Mouse (Mus musculus) cerebellum, adult 11-12 months (tissue): ENCODE measurements at regions not wholly inside any gene's neighbourhood (a gene's known extent, or its start where the extent isn't known, plus 50 kb on each side); places are given as distances from the start of the nearest gene placed in this dataset.
"Not testable (repeated sequence)": the region's sequence is repeated elsewhere in the genome, so short reads cannot be mapped to it uniquely, and the experiment has no call there.

Experiments
- DNase-seq: peaks from one replicate; pipeline ENCODE4 v3.0.0; 2022

- DNase-seq, result no peak
Observed at GRCm38 (mm10) chr7:83431094-83431493, 153.6 kb upstream of the Tmc3 start.

DNA sequence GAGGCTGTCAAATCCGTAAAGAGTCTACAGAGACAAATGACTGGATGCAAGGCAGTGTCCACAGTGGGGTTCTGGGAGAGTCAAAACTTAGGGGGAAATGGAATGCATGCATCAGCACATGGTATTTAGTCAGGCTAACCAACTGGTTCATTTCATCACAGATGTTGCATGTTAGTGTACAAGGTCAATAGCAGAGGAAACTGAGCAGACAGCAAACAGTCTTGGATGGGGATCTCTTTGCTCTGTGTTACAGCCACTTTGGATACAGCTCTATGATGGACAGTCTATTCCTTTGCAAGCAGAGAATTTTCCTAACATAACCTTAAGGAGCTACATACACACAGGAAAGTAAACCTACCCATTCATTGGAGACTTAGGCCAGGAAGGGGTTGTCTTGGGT is 151.9 kb upstream of the Tmc3 start:
- DNase-seq, result no peak

- no peak for DNase-seq
Observed at GRCm38 (mm10) chr7:83433959-83434715, 150.6 kb upstream of the Tmc3 start.

DNA sequence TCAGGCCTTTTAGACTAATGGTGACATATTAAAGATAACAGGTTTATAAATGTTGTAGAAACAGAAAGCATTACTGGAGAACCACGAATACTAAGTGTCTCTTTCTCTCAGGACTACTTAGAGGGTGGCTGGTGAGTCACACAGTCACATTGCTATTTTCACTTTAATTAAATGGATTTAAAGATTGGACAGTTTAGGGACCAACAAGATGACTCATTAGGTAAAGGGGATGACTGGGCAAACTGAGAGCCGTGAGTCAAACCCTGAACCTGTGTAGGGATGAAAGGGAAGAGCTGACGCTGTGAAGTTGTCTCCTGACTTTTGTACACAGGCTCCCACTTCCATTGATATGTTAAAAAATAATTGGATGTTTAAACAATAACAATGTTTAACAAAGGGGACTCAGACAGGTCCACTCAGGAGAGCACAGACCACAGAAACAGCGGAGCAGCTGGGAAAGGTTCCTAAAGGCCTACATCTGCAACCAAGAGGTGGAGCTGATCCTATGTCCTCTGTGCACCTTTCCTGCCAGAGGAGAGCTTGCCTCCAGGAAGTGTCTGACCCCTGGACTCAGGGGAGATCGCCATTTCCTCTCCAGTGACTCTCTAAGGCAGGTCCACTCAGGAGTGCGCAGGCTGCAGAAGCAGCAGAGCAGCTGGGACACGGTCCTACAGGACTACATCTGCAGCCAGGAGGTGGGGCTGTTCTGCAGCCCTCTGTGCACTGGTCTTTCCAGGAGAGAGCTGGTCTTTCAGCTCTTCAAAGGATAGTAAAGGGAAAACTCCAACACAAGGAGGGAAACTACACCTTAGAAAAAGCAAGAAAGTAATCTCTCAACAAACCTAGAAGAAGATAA is 146.0 kb upstream of the Tmc3 start:
- DNase-seq, result no peak

GRCm38 (mm10) chr7:83443596-83444278 is 141.0 kb upstream of the Tmc3 start:
- no peak for DNase-seq

DNA sequence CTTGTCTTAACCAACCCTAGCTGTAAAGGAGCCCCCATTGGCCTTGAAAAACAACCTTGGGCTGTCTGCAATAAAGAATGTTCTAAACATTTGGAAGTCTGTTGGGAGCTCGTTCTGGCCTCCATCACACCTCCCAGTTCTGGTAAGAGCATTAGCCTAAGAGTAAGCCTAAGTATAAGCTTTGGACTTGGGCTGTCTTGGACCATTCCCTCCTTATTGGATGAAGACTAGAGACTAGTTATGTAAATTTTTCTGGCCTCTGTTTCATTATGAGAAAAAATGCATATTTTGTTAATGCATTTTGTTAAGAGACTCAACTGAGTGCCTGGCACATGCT is 140.5 kb upstream of the Tmc3 start:
- DNase-seq, result no peak

GRCm38 (mm10) chr7:83445181-83445926 is 139.4 kb upstream of the Tmc3 start:
- no peak for DNase-seq

GRCm38 (mm10) chr7:83450346-83450745 is 134.4 kb upstream of the Tmc3 start:
- no peak for DNase-seq

GRCm38 (mm10) chr7:83452309-83452708 is 132.4 kb upstream of the Tmc3 start:
- DNase-seq, result no peak

- DNase-seq, result no peak
Observed at GRCm38 (mm10) chr7:83459520-83459919, 125.2 kb upstream of the Tmc3 start.

DNA sequence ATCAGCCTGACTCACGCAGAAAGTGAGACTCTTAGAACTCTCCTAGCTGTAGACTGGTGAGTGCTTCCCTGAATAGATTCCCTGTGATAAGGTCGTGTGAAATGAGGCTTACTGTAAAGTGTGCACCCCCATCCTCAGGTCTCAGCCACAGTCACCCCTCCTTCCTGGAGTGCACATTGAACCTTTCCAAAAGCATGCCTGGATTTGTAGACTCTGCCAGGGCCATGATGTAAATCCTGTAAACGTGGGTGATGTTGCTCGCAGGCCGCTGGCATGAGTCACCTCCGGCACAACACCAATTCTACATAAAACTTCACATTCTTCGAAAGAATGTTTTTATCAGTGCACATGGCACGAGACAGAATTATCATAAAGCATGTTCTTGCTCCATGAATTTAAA is 117.7 kb upstream of the Tmc3 start:
- DNase-seq, result no peak

GRCm38 (mm10) chr7:83469856-83470255 is 114.9 kb upstream of the Tmc3 start:
- not testable (repeated sequence) for DNase-seq

- no peak for DNase-seq
Observed at GRCm38 (mm10) chr7:83471111-83471510, 113.6 kb upstream of the Tmc3 start.

GRCm38 (mm10) chr7:83474471-83474870 is 110.3 kb upstream of the Tmc3 start:
- no peak for DNase-seq

DNA sequence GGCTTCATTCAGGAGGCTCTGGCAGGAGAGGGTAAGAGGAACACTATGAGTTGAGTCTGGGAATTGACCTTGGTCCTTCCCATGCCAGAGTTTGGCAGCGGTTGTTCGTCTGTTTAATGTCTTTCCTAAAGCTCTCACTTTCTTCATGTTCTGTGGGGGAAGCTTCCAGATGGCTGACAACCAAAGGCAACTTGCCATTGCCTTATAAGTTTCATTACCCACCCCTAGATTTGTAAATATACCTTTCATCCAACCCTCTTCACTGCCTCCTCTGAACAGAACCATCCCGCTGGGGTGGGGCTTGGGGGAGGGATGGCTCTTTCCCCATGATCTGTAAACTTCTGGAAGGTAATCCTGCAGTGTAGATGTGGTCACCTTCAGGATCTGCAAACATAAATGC is 109.7 kb upstream of the Tmc3 start:
- DNase-seq, result no peak

- DNase-seq, result peak; percentile 82
Observed at GRCm38 (mm10) chr7:83475438-83476160, 109.1 kb upstream of the Tmc3 start.

DNA sequence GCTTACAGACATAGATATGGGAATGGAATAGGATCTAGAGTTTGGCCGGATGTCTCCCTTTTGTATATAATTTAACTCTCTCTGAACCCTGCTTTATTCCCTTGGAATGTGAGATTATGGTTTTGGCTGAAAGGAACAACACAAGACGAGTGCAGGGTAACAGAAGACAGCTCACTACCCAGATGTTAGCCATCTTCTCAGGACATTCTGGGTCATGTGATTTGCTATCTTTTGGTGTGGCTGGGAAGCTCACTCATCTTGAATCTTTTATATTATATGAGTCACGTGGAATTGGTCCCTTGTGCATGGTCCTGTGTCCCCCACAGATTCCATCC is 108.6 kb upstream of the Tmc3 start:
- DNase-seq, result no peak

- DNase-seq, result no peak
Observed at GRCm38 (mm10) chr7:83476861-83477260, 107.9 kb upstream of the Tmc3 start.

DNA sequence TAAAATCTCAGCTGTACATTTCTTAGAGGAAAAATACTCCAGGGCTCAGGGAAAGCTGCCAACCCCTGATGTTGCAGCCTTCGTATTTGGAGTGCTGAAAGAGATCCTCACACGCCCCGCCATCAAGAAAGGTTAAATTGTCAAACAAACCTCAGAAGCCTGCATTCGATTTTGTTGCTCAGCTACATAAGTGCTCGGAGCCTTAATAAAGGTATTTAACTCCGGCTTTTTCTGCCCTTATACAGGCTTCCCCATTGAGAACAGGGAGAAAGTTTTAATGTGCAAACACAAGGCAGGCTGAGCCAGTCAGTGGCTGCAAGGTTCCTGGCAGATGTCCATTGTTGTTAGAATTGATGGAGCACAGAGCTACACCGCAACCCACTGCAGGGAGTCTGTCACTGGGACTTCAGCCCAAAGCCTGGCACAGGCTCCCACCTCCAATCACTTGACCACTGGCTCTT is 107.0 kb upstream of the Tmc3 start:
- DNase-seq, result peak; percentile 42

DNA sequence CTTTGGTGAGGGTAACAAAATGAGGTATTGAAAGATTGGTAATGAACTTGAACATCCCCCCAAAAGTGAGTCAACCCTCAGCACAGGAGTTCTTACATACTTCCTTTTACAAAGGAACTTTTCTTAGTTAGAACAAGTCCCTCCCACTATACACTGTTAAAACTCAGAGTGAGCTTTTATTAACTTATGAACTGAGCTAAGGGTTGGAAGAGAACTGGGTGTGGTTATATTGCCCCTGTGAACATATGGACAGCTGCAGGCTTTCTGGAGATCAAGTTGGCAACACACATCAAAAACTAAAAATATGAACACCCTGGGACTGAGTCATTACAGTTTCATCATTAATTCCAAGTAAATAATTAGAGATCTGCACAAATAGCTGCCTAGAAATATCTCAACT is 103.1 kb upstream of the Tmc3 start:
- no peak for DNase-seq

DNA sequence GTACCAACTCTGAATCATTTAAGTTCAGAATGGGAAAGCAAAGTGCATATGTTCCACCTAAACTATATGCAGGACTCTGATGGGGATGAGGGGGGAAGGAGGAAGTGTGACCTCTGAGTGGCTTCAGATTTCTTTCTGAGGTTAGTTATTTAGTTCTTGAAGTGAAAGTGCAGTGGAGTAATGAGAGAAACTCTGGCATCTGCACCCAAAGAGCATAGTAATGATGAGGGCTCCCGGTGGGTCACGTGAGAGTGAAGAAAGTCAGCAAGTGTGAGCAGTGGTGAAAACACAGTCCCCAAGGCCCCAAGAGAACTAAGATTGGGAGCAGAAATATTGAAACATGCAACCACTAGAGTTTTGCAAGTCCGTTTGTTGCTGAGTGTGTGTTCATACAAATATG is 102.5 kb upstream of the Tmc3 start:
- DNase-seq, result no peak

DNA sequence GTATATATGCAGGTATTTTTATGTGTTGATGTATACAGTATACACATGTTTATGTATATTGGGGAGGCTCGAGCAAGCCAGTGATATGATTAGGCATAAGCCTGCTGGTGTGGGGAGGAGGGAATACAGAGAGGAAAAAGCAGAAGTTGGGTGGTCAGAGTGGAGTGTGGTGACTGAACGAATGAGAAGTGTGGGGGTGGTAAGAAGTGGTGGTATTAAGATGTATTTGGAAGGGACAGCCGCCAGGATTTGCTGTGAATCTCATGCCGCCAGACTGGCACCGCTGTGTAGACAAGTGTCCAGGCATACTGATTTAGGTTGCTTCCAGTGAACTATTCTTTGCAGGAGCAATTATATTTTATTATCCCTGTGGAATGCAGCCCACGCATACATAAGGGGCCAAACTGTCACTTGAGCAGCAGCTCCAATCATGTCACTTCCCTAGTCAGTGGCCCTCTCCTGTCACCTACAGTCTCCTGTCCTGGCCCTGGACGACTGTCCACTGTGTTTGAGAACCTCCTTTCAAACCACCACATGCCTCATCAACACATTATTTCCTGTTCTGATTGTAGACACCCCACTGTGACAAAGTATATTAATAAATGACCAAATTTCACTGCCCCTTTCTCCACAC is 101.9 kb upstream of the Tmc3 start:
- DNase-seq, result no peak
